Mouse (Mus musculus) c-Kit-positive CD71-positive TER-119-negative erythroid progenitor cells, embryonic 14.5 days (primary cell): ENCODE data around the gene Nt5c2.
A peak's percentile ranks its signal among the peaks of the same experiment; 100 is the strongest.
"Not testable (repeated sequence)": the region's sequence is repeated elsewhere in the genome, so short reads cannot be mapped to it uniquely, and the experiment has no call there.

Experiments used
- DNase-seq: peaks from one replicate; pipeline ENCODE4 v3.0.0-alpha.2; 2013; ENCODE audit warnings: low read depth

The Nt5c2 gene

GRCm38 (mm10) chr19:46988231-46989087, 26.5 kb downstream of the Nt5c2 start:
- peak; percentile 92 for DNase-seq

- DNase-seq = no peak
These were observed 27.3 kb downstream of the Nt5c2 start for GRCm38 (mm10) chr19:46987646-46988045.

GRCm38 (mm10) chr19:46984726-46985622, 30.0 kb downstream of the Nt5c2 start:
- no peak for DNase-seq

- peak; percentile 76 for DNase-seq
These were observed 31.0 kb downstream of the Nt5c2 start for GRCm38 (mm10) chr19:46983966-46984380.

- DNase-seq = no peak
These were observed 31.5 kb downstream of the Nt5c2 start for GRCm38 (mm10) chr19:46983352-46983965.

GRCm38 (mm10) chr19:46981462-46981861, 33.5 kb downstream of the Nt5c2 start:
- no peak for DNase-seq

- no peak for DNase-seq
These were observed 35.2 kb downstream of the Nt5c2 start for GRCm38 (mm10) chr19:46979781-46980105.

GRCm38 (mm10) chr19:46978920-46979780, 35.8 kb downstream of the Nt5c2 start:
- DNase-seq = no peak

- not testable (repeated sequence) for DNase-seq
These were observed 36.9 kb downstream of the Nt5c2 start for GRCm38 (mm10) chr19:46978069-46978468.

GRCm38 (mm10) chr19:46977460-46977859, 37.5 kb downstream of the Nt5c2 start:
- DNase-seq = no peak

- DNase-seq = no peak
These were observed 38.2 kb downstream of the Nt5c2 start for GRCm38 (mm10) chr19:46976743-46977142.

- no peak for DNase-seq
These were observed 39.0 kb downstream of the Nt5c2 start for GRCm38 (mm10) chr19:46975997-46976396.

GRCm38 (mm10) chr19:46975565-46975964, 39.4 kb downstream of the Nt5c2 start:
- no peak for DNase-seq

GRCm38 (mm10) chr19:46972159-46972558, 42.8 kb downstream of the Nt5c2 start:
- DNase-seq = no peak

GRCm38 (mm10) chr19:46971712-46972111, 43.2 kb downstream of the Nt5c2 start:
- DNase-seq = no peak

GRCm38 (mm10) chr19:46971051-46971689, 43.8 kb downstream of the Nt5c2 start:
- DNase-seq = no peak

GRCm38 (mm10) chr19:46970121-46970729, 44.7 kb downstream of the Nt5c2 start:
- DNase-seq = no peak

- no peak for DNase-seq
These were observed 45.5 kb downstream of the Nt5c2 start for GRCm38 (mm10) chr19:46969286-46969985.

- no peak for DNase-seq
These were observed 46.1 kb downstream of the Nt5c2 start for GRCm38 (mm10) chr19:46968833-46969232.

GRCm38 (mm10) chr19:46967861-46968260, 47.1 kb downstream of the Nt5c2 start:
- no peak for DNase-seq
